Mouse (Mus musculus) ES-E14 (cell line): ENCODE measurements around the gene Gnai2. TPM values are rescaled to one million over a fixed set of nuclear protein-coding genes. Genes with fewer than 3 reads are reported as not detected.
A peak's percentile ranks its signal among the peaks of the same experiment; 100 is the strongest.

Experiments
- DNase-seq: peaks from one replicate; pipeline ENCODE4 v3.0.0-alpha.2; 2013; ENCODE audit warnings: low read depth, low spot score
- H3K27ac ChIP-seq: 2 replicates; pipeline ENCODE4 v1.5.1; 2012; ENCODE audit warnings: low read depth, mild to moderate bottlenecking, low read length, moderate library complexity, mixed read lengths; ENCODE audit not compliant: poor library complexity, insufficient read depth, severe bottlenecking
- H3K36me3 ChIP-seq: 2 replicates; pipeline ENCODE4 v1.6.1; 2012; ENCODE audit warnings: mild to moderate bottlenecking, low read length, moderate library complexity, mixed read lengths; ENCODE audit not compliant: control insufficient read depth, poor library complexity, insufficient read depth, severe bottlenecking
- H3K4me1 ChIP-seq, 2 experiments: fragments of 150-350 bp in 1 of 2; sonication (generic) in 1 of 2; 2 replicates each; pipeline ENCODE4 v1.6.1; 2012; ENCODE audit warnings: low read length in 2 of 2, mild to moderate bottlenecking in 1 of 2, mixed read lengths in 1 of 2; ENCODE audit not compliant: control insufficient read depth in 2 of 2, insufficient read depth in 2 of 2, poor library complexity in 1 of 2
- H3K4me3 ChIP-seq, 2 experiments: fragments of 150-350 bp in 1 of 2; sonication (generic) in 1 of 2; 2 replicates each; pipeline ENCODE4 v1.5.1; 2012; ENCODE audit warnings: low read length in 2 of 2, low read depth in 1 of 2, mild to moderate bottlenecking in 1 of 2, mixed read lengths in 1 of 2; ENCODE audit not compliant: insufficient read depth in 1 of 2, poor library complexity in 1 of 2, severe bottlenecking in 1 of 2
- H3K9ac ChIP-seq: 2 replicates; pipeline ENCODE4 v1.6.1; 2012; ENCODE audit warnings: low read depth, mild to moderate bottlenecking, low read length, mixed read lengths; ENCODE audit not compliant: poor library complexity, insufficient read depth, severe bottlenecking
- H3K9me3 ChIP-seq: fragments of 150-350 bp; sonication (generic); 2 replicates; pipeline ENCODE4 v1.6.1; 2012; ENCODE audit warnings: low read depth, mild to moderate bottlenecking, low read length; ENCODE audit not compliant: control insufficient read depth, insufficient read depth
- CHD2 ChIP-seq: IDR thresholded peaks from 2 replicates; pipeline ENCODE4 v1.6.1; 2014; ENCODE audit warnings: mild to moderate bottlenecking, low read depth, low read length, inconsistent platforms
- HCFC1 ChIP-seq: IDR thresholded peaks from 2 replicates; pipeline ENCODE4 v1.6.1; 2012; ENCODE audit warnings: low read length, inconsistent platforms, borderline replicate concordance; ENCODE audit not compliant: insufficient read depth
- MAFK ChIP-seq: IDR thresholded peaks from 2 replicates; pipeline ENCODE4 v1.6.1; 2014; ENCODE audit warnings: mild to moderate bottlenecking, low read depth, low read length, inconsistent platforms; ENCODE audit not compliant: insufficient read depth
- ZC3H11A ChIP-seq: IDR thresholded peaks from 2 replicates; pipeline ENCODE4 v1.6.1; 2012; ENCODE audit warnings: low read depth, mild to moderate bottlenecking, inconsistent platforms, low read length, borderline replicate concordance
- ZNF384 ChIP-seq: IDR thresholded peaks from 2 replicates; pipeline ENCODE4 v1.6.1; 2012; ENCODE audit warnings: low read depth, low read length, inconsistent platforms
- in situ Hi-C, 2 experiments: fragments of 600-800 bp; cut with MboI; formaldehyde crosslinking; loops; one replicate each; pipeline ENCODE4 v1.15.1; 2025; ENCODE audit warnings: low sequenced_read_pairs in 2 of 2, inconsistent platforms in 1 of 2; ENCODE audit not compliant: unreplicated experiment in 2 of 2
- total RNA-seq: library from RNA; depleted of rRNA; stranded (reverse); fragments of 300-350 nt; gene quantifications from 2 replicates; pipeline ENCODE4 v1.2.3, GENCODE M21; 2012

The Gnai2 gene
- total RNA-seq, 1 experiment, result 178 TPM

DNA sequence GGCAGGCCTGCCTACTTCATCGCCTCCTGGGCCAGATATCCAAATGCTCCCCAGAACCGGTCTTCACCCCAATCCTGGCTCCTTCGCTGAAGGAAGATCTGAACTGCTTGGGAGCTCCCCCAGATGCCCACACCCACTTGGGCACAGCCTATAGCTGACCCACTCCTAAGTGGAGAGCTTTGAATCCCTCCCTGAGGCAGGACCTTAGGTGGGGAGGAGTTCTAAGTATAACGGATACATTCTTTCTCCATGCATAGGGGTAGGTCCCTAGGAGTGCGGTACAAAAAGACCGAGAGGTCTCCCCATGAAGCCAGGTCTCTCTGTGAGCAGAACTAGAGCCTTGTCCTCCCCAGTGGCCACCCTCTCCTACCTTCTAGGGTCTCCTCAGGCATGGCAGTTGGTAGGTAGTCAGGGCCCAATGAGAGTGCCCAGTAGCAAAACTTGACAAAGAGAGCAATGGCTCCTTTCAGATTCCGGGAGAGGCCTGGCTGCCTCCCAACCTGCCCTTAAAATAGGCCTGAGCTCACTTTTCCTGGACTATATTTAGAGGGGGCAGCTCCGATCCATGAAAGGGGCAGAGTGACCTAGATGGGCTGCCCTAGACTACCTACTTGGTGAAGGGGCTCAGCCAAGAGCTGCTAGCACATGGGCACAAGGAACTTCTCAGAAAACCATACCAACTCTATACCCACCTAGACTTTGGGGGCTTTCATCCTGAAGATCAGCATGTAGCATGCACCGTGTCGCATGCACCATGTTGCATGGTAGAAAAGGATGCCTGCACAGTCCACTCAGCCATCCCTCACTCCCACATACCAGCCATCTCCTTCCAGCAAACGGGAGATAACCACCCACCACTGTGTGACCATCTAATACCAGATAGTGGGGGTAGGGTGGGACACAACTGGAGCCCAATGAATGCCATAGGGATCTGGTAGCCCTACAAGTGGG, 38.3 kb downstream of the Gnai2 start:
- peaks cover 22% of the 10 kb centered on the region for H3K36me3 ChIP-seq
- H3K9me3 ChIP-seq, result no peaks in the 10 kb centered on the region
- H3K4me3 ChIP-seq, result no peak overlapping the region
- no peak overlapping the region for H3K9ac ChIP-seq
- TF ChIP-seq CHD2 (no peak), ZNF384 (no peak), MAFK (no peak), HCFC1 (no peak)
- in situ Hi-C loops, result no loop called here
- H3K27ac ChIP-seq, result no peak overlapping the region
- no peak for DNase-seq
- peaks cover 4 to 25% of the 10 kb centered on the region in 2 experiments; a peak in 2 of 4 replicates for H3K4me1 ChIP-seq

DNA sequence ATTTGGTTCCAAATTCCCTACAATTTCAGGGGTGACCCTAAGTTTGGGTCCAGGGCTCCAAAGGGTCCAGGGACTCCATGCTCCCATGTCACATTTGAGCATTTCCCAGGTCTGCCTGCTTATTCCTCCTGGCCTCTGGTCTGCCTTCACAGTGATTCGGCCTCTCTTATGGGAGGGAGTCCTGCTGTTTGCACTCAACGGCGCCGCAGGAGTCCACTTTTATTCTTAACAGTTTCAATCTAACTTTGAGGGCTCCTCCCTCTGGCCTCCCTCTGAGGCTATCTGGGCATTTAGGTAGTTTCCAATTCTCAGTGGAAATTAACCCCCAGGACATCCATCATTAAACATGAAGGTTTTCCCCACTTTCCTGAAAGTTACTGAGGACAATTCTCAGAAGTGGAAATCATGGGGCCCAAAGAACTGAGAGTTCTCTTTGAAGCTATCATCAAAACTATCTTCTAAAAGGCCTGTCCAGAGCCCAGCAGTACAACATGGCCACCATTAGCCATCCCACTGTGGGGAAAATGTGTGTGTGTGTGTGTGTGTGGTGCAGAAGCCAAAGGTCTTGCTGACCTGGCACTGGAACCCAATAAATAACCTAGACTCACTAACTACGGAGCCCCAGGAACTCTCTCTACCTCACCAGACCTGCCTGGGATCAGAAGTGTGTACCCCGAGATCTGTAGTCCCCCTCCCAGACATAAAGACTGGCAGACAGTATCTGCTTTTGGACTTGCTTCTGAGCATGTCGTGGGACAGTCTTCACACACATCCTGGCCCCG, 40.7 kb downstream of the Gnai2 start:
- H3K27ac ChIP-seq, result no peak overlapping the region
- H3K9ac ChIP-seq, result no peak overlapping the region
- peaks cover 0 to 27% of the 10 kb centered on the region in 2 experiments; a peak in 2 of 4 replicates for H3K4me1 ChIP-seq
- peaks cover 46% of the 10 kb centered on the region for H3K36me3 ChIP-seq
- TF ChIP-seq MAFK, result no peak
- no peak for TF ChIP-seq ZC3H11A
- TF ChIP-seq ZNF384, result no peak
- TF ChIP-seq CHD2, result no peak
- TF ChIP-seq HCFC1, result no peak
- H3K9me3 ChIP-seq, result no peaks in the 10 kb centered on the region
- no peak overlapping the region for H3K4me3 ChIP-seq
- in situ Hi-C loops, result no loop called here
- DNase-seq, result peak; percentile 81

DNA sequence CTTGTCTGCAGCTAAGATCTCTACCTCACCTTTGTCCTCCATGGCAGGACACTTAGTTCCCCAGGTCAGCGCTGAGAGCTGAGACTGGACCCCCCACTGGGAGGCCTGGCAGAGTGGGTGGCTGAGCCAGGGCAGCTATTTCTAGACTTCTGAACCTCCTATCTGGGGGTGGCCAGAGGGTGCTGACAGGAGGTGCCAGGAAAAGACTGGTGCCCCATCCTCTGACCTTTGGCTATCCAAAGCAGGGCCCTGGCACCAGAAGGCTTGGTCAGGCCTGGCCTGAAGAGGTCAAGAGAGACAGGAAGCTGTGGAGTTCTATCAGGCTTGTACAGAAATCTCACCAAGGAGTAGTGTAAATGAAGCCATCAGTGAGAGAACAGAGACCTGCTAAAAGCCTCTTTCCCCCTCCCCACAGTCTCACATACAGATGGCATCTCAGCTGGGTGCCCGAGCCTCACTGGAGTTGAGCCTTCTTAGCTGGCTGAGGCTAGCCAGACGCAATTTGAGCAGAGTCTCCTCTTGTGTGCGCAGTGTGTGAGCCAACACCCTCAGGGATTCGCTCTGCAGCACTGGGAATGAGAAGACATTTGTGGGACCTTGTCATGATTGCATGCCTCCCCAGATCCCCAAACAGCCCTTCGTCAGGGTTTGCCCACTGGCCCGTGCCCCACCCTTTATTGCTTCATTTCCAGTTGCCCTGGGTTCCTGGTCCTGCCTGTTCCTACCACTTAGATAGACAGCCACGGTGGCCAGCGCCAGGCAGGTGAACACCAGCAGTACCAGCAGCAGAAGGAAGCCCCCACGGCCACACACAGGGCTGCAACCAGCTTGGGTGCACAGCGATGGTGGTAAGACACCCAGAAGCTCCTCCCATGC, 41.8 kb downstream of the Gnai2 start:
- Histone ChIP-seq H3K9ac (no peak overlapping the region), H3K27ac (no peak overlapping the region), H3K4me3 (no peak overlapping the region), H3K9me3 (no peaks in the 10 kb centered on the region), H3K36me3 (peaks cover 46% of the 10 kb centered on the region), H3K4me1 (peaks cover 0 to 22% of the 10 kb centered on the region in 2 experiments; a peak in 1 of 4 replicates)
- DNase-seq, result no peak
- TF ChIP-seq HCFC1, result no peak
- in situ Hi-C loops, result no loop called here

DNA sequence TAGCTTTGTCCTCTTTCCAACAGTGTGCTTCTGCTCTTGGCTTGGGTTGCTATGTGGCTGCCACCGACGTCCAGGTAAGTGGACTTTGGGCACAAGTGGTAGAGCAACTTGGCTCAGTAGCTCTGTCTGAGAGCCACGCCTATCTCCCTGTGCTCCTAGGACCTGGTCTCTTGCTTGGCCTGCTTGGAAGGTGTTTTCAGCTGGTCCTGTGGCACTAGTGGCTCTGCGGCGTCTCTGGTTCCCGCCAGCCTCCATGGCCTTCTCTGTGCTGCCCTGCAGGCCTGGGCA, 44.5 kb downstream of the Gnai2 start:
- in situ Hi-C loops, result no loop called here
- H3K4me1 ChIP-seq, result peaks cover 0 to 25% of the 10 kb centered on the region in 2 experiments; a peak in 2 of 4 replicates
- DNase-seq, result no peak
- H3K27ac ChIP-seq, result peak overlapping the region; percentile 6; the same call in 1 of the 2 replicates
- no peak overlapping the region for H3K4me3 ChIP-seq
- no peaks in the 10 kb centered on the region for H3K9me3 ChIP-seq
- no peak overlapping the region for H3K9ac ChIP-seq
- TF ChIP-seq ZC3H11A (no peak), CHD2 (no peak), ZNF384 (no peak), MAFK (no peak), HCFC1 (no peak)
- peaks cover 46% of the 10 kb centered on the region for H3K36me3 ChIP-seq
